Mouse (Mus musculus) megakaryocyte, embryonic 14.5 days (primary cell): ENCODE results near the gene Depdc1b.

Experiments
- FLI1 ChIP-seq: IDR thresholded peaks from 2 replicates; pipeline ENCODE4 v1.6.1; 2012; ENCODE audit warnings: low read length, inconsistent platforms, mixed read lengths
- GATA1 ChIP-seq: IDR thresholded peaks from 3 replicates; pipeline ENCODE4 v1.6.1; 2012; ENCODE audit warnings: mixed read lengths, low read length, inconsistent platforms, borderline replicate concordance

DNA sequence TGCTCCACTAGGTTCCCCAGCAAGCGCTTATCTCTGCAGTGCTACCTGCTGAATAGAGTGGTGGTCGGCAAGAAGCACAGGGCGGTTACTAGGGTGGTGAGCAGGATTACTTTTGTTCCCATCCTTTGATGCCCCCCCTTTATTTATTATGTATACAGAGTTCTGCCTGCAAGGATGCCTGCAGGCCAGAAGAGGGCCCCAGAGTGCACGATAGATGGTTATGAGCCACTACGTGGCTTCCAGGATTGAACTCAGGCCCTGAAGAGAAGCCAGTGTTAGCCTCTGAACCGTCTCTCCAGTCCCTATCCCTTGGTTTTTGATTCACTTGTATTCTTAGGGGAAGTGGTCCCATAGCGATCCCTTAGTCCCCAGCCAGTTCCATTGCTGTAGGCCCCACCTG lies 25.5 kb downstream of the Depdc1b start:
- no peak for TF ChIP-seq GATA1
- TF ChIP-seq FLI1 = no peak
